Mouse (Mus musculus): ENCODE results near the gene Snx22.

Snx22 gene

GRCm38 (mm10) chr9:66069583-66069982 lies at the start of gene Snx22:
Snx22 (minus strand) TSS chr9:66069719.
- peak; percentile 91 to 95 for DNase-seq

DNA sequence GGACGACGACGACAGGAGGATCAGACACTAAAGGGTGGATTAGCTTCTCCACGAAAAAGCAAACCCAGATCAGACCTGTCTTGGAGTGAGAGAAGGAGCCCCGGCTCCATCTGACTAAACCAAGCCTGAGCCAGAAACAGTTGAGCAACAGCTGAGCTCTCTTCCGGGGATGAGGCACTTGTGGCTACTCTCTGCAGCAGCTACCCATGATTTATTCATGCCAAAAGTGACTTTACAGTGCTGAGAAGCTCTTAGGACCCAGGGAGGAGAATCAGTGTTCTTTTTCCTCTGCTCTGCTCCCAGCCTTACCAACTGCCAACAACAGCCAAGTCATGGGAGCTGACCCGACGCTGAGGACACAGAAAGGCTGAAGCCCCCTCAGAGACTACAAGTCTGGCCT lies 47.4 kb upstream of the Snx22 start:
- peak; percentile 40 to 41 for DNase-seq

GRCm38 (mm10) chr9:66114341-66114740 lies 44.8 kb upstream of the Snx22 start:
- no peak for DNase-seq

DNA sequence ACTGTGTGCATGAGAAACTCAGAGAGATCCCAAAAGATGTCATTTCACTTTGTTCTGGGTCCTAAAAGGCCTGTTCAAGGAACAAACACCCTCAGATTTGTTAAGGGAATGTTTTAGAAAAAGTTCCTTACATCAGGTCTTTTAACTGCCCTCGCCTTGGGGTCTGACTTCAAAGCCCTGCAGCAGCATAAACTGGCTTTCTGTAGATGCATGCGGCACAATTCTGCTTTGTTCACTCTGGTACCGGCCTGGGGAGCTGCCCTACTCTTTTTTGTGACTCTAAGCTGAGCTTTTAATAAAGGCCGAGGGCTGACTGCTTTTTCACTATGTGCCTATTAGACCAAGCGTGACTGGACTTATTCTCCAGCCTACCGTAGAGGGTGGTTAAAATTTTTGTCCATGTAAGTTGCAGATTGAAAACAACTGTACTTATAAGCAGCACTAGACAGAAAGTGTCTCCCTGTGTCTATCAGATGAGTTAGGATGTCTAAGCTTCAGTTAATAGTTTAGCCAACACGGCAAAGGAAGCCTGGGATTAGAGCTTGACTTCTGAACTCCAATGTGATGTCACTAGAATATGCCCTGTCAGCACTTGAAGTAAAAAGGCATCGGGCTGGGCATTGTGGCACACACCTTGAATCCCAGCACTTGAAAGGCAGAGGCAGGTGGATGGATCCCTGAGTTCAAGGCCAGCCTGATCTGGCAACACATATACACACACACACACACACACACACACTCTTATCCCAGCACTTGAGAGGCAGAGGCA lies 41.3 kb upstream of the Snx22 start:
- peak; percentile 49 to 73 for DNase-seq

GRCm38 (mm10) chr9:66110126-66110525 lies 40.6 kb upstream of the Snx22 start:
- DNase-seq = no peak

GRCm38 (mm10) chr9:66109574-66109973 lies 40.1 kb upstream of the Snx22 start:
- peak; percentile 58 to 69 for DNase-seq

GRCm38 (mm10) chr9:66105168-66105567 lies 35.6 kb upstream of the Snx22 start:
- peak in 1 of 2 experiments; percentile 55 for DNase-seq

DNA sequence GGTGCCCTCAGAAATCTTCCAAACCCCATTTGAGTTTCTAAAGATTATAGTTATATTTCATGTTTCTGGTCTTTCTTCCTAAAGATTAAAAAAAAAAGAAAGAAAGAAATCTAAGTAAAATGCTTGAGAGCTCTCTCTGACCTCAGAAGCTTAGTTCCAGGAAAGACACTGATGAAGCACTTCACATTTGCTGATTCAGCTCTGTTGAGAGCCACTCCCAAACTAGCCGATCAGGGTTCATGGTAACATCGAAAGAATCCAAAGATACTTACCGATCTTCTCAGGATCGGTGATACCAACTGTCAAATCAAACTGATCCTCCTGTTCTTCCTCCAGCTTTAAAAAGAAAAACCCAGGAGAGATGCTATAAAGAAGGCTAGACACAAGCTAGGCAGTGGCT lies 35.1 kb upstream of the Snx22 start:
- peak in 1 of 2 experiments; percentile 46 for DNase-seq

GRCm38 (mm10) chr9:66102668-66103067 lies 33.1 kb upstream of the Snx22 start:
- no peak for DNase-seq

DNA sequence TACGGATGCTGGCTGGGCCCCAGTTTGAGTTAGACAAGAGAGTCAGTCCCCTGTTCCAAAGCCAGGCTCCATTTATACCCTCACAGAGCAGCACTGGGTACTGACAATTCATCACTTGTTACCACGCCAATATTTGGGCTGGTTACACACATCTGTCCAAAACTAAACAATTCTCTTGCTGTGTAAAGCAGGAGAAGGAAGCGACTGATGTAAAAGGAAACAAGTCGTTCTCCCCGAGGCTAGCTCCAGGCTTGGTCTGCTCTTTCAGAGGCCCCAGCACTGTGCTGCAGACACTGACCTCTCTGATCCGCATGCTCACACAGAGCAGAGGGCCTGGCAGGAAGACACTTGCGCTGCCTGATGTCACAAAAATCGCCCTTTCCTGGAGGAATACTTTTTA lies 32.1 kb upstream of the Snx22 start:
- DNase-seq = no peak

DNA sequence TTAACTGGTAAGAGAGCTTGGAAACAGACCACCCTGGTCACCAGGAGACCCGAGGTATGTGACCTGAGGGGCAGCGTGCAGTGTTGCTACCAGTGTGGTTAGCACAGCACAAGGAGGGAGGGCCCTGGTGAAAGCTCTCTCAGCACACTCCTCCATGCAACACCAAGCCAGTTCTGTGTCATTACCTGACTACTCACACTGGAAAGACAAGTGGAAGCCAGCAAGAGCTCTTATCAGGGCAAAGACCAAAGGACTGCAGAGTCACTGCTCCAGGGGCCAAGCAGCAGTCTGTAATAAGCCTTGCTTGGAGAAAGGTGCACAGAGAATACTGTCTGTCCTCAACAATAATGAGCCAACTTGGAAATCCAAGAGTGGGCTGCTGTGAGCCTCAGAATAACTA lies 23.1 kb upstream of the Snx22 start:
- DNase-seq = no peak

DNA sequence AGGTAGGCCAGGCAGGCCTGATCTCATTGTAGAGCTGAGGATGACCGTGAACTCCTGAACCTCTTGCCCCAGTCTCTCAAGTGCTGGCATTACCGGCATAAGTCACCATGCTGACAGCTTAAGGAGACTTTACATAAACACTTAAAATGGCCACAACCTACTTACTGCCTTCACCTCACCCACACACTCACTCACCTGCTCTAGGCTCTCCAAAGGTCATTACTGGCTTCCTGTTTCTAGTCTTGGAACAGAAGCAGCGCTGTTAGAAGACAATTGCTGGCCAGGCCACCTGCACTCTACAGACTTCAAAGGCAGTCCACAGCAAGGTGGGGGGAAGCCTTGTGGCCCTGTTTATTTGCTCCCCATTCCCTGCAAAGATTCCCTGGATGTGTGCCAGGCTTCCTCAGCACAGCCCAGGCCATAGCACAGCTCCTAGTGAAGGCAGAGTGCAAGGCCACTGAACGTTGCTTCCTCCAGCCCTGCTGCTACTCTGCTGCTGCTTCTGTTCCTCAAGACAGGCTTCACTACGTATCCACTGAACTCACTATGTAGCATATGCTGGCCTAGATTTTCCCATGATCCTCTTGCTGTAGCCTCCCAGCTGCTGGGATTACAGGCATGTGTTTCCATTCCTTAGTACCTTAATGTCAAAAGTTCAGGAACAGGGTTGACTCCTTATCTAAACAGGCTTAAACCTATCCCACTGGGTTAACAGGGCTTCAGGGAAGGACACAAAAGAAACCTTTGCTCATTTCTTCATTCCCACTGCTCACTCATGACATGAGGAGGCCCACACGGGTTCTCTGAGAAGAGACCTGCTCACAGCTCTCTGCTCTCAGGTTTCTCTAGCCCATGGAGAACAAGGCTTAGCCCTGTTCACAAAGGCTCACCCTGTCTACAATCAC lies 22.1 kb upstream of the Snx22 start:
- DNase-seq = no peak

DNA sequence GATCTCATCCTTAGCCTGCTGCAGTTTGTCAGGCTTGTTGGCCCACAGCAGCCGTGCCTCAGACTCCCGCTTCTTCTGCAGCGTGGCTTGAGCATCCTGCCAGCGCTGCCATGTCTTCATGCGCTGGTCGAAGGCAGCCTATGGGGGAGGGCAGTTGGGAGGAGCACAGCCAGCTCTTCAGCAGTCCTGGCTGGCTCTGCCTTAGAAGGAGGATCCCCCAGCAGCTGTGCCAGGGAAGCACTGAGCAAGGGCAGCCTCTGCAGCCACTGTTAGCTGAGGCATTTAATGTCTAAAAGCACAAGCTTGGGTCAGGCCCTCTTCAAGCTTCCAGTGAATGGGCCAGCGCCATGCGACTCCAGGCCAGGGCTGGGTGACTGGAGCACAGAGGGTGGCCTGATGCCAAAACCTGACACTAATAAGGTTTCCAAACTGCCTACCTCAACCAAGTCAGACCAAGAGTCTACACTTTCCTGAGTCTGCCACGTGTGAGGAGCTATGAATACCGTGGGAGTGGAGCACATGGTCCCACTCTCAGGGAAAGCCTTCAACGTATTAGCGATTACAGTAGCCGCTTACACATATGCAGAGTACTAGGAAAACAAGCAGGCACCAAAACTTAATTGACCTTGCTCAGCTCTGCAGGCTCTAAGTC lies 21.2 kb upstream of the Snx22 start:
- DNase-seq = no peak

DNA sequence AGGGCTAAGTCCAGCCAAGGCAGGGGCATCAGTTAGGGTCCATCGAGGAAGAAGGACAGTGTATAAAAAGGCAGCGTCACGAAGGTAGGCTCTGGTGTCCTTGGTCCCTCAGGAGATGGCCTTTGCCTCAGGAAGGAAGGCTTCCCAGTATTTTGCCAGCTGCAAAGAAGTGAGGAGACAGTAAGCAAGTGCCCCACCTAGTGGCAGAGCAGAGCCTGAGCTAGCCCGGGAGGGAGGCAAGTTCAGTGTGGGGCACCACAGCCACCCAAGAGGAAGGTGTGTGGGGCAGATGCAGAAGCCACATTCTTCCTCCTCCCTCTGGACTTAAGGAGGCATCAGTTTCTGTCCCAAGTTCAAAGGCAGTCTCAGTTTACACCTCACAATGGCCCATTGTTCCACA lies 18.9 kb upstream of the Snx22 start:
- peak; percentile 62 to 81 for DNase-seq

DNA sequence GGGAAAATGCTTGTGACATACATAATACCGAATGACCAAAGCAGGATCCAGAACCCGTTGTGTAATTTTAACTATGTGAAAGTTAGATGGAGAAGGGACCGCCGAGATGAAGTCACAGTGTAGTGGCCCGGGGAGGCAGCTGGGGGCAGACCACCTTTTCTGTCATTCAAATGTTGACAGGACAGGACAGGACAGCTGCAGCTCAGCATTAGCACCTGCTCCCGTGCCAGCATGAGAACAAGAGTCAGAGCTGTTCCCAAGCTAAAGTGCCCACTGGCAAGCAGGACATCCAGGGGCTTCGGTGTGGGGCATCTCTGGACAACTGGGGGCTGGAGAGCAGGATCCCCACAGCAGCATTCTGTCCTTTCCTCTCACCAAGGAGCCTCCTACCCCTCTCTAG lies 17.5 kb upstream of the Snx22 start:
- no peak for DNase-seq

GRCm38 (mm10) chr9:66084171-66084570 lies 14.7 kb upstream of the Snx22 start:
- DNase-seq = no peak

GRCm38 (mm10) chr9:66081999-66082398 lies 12.5 kb upstream of the Snx22 start:
- DNase-seq = no peak

DNA sequence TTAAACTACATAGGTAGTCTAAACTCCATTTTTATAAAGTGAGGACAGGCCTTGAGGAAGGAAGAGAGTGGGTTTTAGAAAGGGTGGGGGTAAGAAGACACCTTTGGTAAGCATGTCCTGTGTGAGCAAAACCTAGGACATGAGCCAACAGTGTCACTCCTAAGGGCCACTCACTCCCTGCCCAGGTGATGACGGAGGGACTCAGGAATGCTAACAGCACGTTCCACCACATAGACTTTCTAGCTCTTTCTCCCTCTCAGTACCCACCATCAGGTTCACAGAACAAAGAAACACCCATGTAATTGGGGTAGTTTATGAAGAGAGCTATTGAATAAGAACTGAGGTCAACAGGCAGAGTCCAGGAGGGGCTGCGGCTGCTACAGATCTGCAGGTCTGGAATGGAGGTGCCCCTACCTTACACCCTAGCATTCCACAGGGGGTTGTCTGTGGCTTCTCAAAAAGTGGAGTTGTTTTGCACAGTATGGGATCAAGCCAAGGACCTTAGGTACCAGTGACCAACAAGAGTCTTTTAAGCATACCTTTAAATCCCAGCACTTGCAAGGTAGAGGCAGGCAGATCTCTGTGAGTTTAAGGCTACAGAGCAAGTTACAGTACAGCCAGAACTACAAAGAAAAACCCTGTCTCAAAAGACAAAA lies 11.4 kb upstream of the Snx22 start:
- DNase-seq = no peak

DNA sequence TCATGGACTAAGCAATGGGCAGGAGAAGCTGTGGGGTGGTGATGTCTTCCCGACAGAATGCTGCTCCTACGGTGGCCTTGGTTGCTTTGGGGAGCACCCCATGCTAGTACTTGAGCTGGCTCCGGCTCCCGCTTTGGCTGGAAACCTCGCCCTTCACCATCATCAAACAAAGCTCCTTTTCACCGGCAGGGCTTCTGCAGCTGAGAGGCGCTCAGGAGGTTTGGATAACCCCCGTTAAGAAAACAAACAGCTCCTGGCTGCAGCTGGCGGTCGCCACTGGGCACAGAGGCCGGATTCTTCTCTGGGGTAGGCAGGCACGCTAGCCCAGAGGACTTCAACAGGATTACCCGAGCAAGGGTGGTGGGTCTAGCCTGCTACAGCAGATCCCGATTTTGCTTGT lies 9.0 kb upstream of the Snx22 start:
- DNase-seq = no peak

- no peak for DNase-seq
Observed at GRCm38 (mm10) chr9:66078072-66078471, 8.6 kb upstream of the Snx22 start.

GRCm38 (mm10) chr9:66072754-66073153 lies 3.2 kb upstream of the Snx22 start:
- DNase-seq = no peak

DNA sequence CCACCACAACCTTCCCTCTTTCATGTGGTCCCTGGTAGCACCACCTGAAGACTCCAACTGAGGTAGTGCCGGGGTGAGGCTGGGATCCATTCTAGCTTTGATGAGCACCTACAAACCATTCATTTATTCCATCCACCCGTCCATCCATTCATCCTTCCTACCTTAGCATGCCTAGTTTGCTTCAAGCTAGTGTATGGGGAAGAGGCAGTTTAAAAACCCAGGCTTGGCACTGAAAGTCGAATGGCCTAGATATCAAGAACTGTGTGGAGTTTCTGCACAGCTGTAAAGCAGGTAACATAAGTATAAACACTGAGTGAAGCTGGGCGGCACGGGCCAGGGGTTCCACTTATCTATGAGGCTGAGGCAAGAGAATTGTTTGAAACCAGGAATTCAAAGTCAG lies 632 bp upstream of the Snx22 start:
- no peak for DNase-seq

GRCm38 (mm10) chr9:66068971-66069391 lies 538 bp downstream of the Snx22 start:
- DNase-seq = peak in 1 of 2 experiments; percentile 50

Data from kidney, postnatal 36 days (tissue).